Mouse (Mus musculus) A20 (cell line): ENCODE data around the gene Cbx8.
A peak's percentile ranks its signal among the peaks of the same experiment; 100 is the strongest.

ENCODE experiments used
- DNase-seq: peaks from one replicate; pipeline ENCODE4 v3.0.0-alpha.2; 2011; ENCODE audit warnings: low read depth, low spot score

Cbx8 gene

DNA sequence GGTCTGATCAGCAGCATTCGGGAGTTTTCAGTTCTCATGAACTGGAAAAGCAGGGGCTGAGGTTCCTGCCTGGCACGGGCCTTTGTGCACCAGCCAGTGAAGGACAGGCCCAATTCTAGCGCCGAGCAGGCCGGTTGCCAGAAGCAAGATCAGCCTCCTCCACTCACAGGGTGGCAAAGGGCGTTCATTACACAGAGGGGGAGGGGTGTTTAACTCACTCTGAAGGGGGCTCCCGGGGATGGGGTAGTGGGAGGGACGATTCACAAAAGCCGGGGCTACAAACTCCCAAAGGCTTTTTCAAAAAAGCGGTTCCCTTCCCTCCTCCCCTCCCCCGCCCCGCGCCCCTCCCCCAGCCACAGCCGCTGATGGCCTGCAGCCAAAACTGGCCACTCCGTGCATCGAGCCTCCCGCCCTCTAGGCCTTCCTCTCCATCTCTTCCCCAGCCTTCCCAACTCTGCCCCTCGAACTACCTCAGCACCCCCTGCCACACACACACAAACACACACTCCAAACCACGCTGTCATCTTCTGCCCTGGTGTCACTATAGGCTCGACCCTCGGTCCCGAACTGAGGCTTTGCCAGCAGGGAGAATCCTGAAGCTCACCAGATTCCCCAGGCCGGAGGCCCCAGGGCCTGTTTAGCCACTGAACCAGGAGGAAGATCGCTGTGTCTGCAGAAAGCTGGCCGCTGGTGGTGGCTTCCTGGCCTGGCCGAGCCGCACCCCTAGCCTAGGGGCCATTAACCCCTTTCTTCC, 38.1 kb upstream of the Cbx8 start:
- DNase-seq: no peak

- no peak for DNase-seq
Observed at GRCm38 (mm10) chr11:119077755-119078154, 37.0 kb upstream of the Cbx8 start.

- peak; percentile 39 for DNase-seq
Observed at GRCm38 (mm10) chr11:119075805-119076204, 35.0 kb upstream of the Cbx8 start.

DNA sequence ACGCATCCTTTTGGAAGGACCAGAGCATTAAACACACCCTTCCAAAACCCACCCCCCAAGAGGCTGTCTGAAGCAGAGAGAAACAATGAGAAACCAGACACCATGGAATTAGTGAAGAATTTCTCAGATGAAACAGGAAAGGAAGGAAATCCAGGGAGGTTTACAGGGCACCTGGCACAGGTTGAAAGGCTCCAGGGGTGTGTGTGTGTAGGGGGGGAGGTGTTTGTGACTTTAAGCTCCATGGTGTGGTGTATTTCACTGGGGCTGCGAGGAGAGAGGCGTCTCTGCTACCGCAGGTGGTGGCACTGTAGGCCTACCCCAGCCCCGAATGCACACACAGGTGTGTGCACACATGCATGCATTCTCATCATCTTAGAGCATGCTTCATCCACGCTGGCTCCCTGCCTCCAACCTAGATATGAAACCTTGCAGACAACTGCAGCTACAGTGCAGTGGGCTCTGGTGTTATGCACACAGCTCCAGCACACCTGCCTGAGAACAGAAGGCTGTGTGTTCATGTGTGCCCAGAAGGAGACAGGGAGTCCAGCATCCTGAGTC, 33.2 kb upstream of the Cbx8 start:
- peak; percentile 61 for DNase-seq

DNA sequence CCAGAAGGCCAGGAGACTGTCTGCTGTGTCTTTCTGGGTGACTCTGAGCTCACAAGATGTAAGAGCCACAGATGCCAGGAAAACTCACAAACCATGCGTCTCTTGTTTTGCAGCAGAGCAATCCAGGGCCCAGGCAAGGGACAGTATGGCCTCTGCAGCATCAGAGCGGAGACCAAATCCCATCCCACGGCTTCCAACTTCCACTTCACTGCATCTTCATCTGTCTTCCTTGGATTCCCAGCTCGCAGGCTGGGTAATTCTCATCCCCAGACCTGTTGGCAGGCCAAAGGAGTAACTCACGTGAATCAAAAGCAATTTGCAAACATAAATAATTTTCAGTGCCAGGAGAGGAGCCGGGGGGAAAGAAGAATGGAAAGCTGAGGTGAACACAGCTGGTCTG, 32.2 kb upstream of the Cbx8 start:
- DNase-seq: no peak

DNA sequence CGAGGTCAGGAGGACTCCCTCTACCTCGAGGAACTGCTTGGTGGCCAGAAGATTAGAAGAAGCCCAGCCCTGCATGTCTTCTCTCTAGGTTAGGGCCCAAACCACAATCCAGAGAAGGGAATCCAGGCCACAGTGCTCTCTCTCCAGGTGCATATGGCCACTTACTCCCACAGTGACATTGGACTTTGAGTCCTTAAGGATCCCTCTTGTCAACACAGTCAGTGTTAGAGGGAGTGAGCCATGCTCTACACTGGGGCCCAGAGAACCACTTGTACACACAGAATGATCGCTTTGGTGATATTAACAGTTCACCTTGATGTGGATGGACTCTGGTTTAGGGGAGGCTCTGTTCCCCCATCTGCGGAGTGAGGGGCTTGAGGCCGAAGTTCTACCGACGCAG, 31.5 kb upstream of the Cbx8 start:
- no peak for DNase-seq

GRCm38 (mm10) chr11:119066841-119067240, 26.1 kb upstream of the Cbx8 start:
- DNase-seq: no peak

- DNase-seq: peak; percentile 66
Observed at GRCm38 (mm10) chr11:119059256-119059655, 18.5 kb upstream of the Cbx8 start.

GRCm38 (mm10) chr11:119058041-119058995, 17.5 kb upstream of the Cbx8 start:
- DNase-seq: no peak

- DNase-seq: no peak
Observed at GRCm38 (mm10) chr11:119057291-119057690, 16.5 kb upstream of the Cbx8 start.

GRCm38 (mm10) chr11:119056301-119057211, 15.8 kb upstream of the Cbx8 start:
- DNase-seq: peak; percentile 80

- peak; percentile 72 for DNase-seq
Observed at GRCm38 (mm10) chr11:119055571-119056131, 14.9 kb upstream of the Cbx8 start.

- DNase-seq: peak; percentile 89
Observed at GRCm38 (mm10) chr11:119054351-119055345, 13.9 kb upstream of the Cbx8 start.

DNA sequence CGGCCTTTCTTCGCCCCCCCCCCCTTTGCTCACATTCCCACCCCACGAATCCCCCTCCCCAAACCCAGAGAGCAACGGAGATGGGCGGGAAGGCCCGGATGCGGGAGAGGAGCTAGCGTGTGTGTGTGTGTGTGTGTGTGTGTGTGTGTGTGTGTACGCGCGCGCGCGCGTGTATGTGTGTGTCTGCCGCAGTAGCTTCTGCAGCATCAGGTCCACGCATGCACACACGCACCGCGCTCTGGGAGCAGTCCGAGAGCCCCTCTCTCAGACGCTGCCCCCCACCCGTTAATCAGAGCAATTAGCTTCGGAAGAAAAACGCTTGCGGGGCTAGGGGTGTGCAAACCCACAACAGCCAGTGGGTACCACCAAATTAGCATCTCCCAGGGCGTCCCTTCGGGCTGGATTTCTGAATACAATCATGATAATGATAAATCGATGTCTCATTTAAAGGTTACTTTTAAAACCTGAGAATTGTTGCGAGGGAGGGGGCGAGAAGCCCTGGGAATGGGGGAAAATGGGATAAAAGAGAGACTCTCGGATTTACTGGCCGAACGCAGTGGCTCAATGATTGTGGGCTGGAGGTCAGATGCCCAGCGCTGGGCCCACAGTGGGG, 13.1 kb upstream of the Cbx8 start:
- DNase-seq: peak; percentile 69

GRCm38 (mm10) chr11:119053257-119053670, 12.5 kb upstream of the Cbx8 start:
- DNase-seq: peak; percentile 93

DNA sequence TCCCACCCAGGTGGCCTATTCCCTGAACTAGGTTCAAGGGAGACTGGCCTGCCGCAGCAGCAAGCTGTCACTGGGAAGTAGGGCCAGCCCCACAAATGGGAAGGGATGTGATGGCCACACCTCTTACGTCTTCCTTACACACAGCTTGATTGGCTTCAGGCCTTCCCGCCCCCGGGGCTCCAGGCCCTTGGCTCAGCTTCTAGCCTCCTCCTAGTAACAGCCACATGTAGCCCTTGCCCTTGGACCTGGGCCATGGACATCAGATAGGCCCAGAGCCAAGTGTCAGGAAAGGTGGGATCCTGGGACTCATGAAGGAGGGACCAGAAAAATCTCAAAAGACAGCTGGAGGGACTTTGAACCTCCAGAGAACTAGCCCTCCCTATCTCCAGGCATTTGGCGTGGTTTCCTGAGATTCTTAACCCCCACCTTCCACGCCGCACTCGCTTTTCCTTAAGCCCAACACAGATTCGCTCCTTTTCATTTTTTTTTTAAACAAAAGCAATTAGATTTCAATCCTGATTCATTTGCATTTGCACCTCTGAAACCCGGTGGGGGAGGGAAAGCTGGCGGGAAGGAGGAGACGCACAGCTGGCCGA, 12.0 kb upstream of the Cbx8 start:
- no peak for DNase-seq

GRCm38 (mm10) chr11:119051927-119052660, 11.3 kb upstream of the Cbx8 start:
- peak; percentile 44 for DNase-seq

GRCm38 (mm10) chr11:119051426-119051825, 10.7 kb upstream of the Cbx8 start:
- DNase-seq: no peak
